Mouse (Mus musculus) skeletal muscle tissue, postnatal 0 days (tissue): ENCODE measurements around the gene Zfp383. TPM values are rescaled to one million over a fixed set of nuclear protein-coding genes. Genes with fewer than 3 reads are reported as not detected.

Experiments used
- microRNA-seq, 2 experiments: library from miRNA; unstranded; fragments of <30 nt; microRNA quantifications; one replicate each; pipeline ENCODE4; 2016
- polyA plus RNA-seq: library from polyadenylated mRNA; unstranded; fragments of >200 nt; fragmentation: Nextera tagmentation; extraction: Ambion mirVana; gene quantifications from 2 replicates; pipeline ENCODE4 v1.2.1, GENCODE M21; 2015

Gene Zfp383
- polyA plus RNA-seq = 4.1 and 5.6 TPM in 2 replicates

GRCm38 (mm10) chr7:29908130-29908950, at the start of gene Zfp383:
Zfp383 (plus strand) TSS chr7:29908223.

GRCm38 (mm10) chr7:29859532-29860517, 48.2 kb upstream of the Zfp383 start, which contains the start of gene Zfp420:
Zfp420 (plus strand) TSS chr7:29859979.

GRCm38 (mm10) chr7:29905966-29906681, 1.9 kb upstream of the Zfp383 start, which contains the start of gene Zfp27:
Zfp27 (minus strand) TSS chr7:29906572.

GRCm38 (mm10) chr7:29953513-29954401, 45.7 kb downstream of the Zfp383 start, which contains the start of gene Zfp74:
Zfp74 (minus strand) TSS chr7:29954089.

Small RNA genes within 50 kb of the gene (microRNA-seq; reads per million reads assigned to microRNA genes)
- 0.10 to 0.21 reads per million in 2 experiments for gene Mir7668

Other genes with a start within 250 kb of the Zfp383 start
- not detected in 2 replicates for gene Catsperg2, start 181.2 kb upstream of the Zfp383 start, polyA plus RNA-seq
- 7.2 and 7.7 TPM in 2 replicates for gene Zfp84, start 139.7 kb upstream of the Zfp383 start, polyA plus RNA-seq
- 8.1 and 9.6 TPM in 2 replicates for gene Zfp30, start 124.2 kb upstream of the Zfp383 start, polyA plus RNA-seq
- gene Zfp790, start 92.1 kb upstream of the Zfp383 start, polyA plus RNA-seq = 6.4 TPM in 2 replicates
- 0.67 and 0.78 TPM in 2 replicates for gene Zfp940, start 54.6 kb upstream of the Zfp383 start, polyA plus RNA-seq
- gene Zfp420, start 48.2 kb upstream of the Zfp383 start, polyA plus RNA-seq = 3.1 and 3.4 TPM in 2 replicates
- gene Zfp27, start 1.7 kb upstream of the Zfp383 start, polyA plus RNA-seq = 4.8 and 6.9 TPM in 2 replicates
- gene Zfp74, start 45.9 kb downstream of the Zfp383 start, polyA plus RNA-seq = 4.9 and 5.2 TPM in 2 replicates
- gene Zfp568, start 75.7 kb downstream of the Zfp383 start, polyA plus RNA-seq = 31.5 and 37.1 TPM in 2 replicates
- 1.8 and 2.2 TPM in 2 replicates for gene Zfp14, start 143.2 kb downstream of the Zfp383 start, polyA plus RNA-seq
- 4.1 and 5.1 TPM in 2 replicates for gene Zfp82, start 164.7 kb downstream of the Zfp383 start, polyA plus RNA-seq
- 0.23 TPM in 1 of 2 replicates, not detected in the other for gene Gm26920, start 182.2 kb downstream of the Zfp383 start, polyA plus RNA-seq
- gene Zfp566, start 182.3 kb downstream of the Zfp383 start, polyA plus RNA-seq = 5.4 TPM in 2 replicates
- gene Zfp260, start 186.6 kb downstream of the Zfp383 start, polyA plus RNA-seq = 51.2 and 53.2 TPM in 2 replicates
- gene Zfp382, start 213.7 kb downstream of the Zfp383 start, polyA plus RNA-seq = 3.3 and 3.8 TPM in 2 replicates